Mouse (Mus musculus) cortical plate, adult 2 months (tissue): Measurements from ENCODE around the gene Cps1. TPM values are rescaled to one million over a fixed set of nuclear protein-coding genes. Genes with fewer than 3 reads are reported as not detected.

ENCODE experiments used
- H3K27ac ChIP-seq: fragments of 200-500 bp; 2 replicates; pipeline ENCODE4 v1.5.1; 2012; ENCODE audit warnings: low read length, control low read depth, inconsistent platforms; ENCODE audit not compliant: insufficient read depth
- H3K4me1 ChIP-seq: fragments of 200-500 bp; 2 replicates; pipeline ENCODE4 v1.6.1; 2011; ENCODE audit warnings: low read length; ENCODE audit not compliant: control insufficient read depth, insufficient read depth
- H3K4me3 ChIP-seq: fragments of 200-500 bp; 2 replicates; pipeline ENCODE4 v1.5.1; 2011; ENCODE audit warnings: mild to moderate bottlenecking, low read length, control low read depth; ENCODE audit not compliant: insufficient read depth
- CTCF ChIP-seq: fragments of 200-500 bp; IDR thresholded peaks from 2 replicates; pipeline ENCODE4 v1.5.1; 2011; ENCODE audit warnings: mild to moderate bottlenecking, control low read depth, low read length; ENCODE audit not compliant: insufficient read depth; ENCODE audit errors: extremely low read depth
- POLR2A ChIP-seq: fragments of 200-500 bp; IDR thresholded peaks from 2 replicates; pipeline ENCODE4 v1.6.1; 2011; ENCODE audit warnings: mild to moderate bottlenecking, low read length, control low read depth; ENCODE audit not compliant: insufficient read depth; ENCODE audit errors: extremely low read depth
- polyA plus RNA-seq: library from polyadenylated mRNA; depleted of rRNA; stranded (reverse); fragments of >200 nt; gene quantifications from 2 replicates; pipeline ENCODE4 v1.2.3, GENCODE M21; 2012; rRNA removed

Gene Cps1
- polyA plus RNA-seq: 0.17 and 0.21 TPM in 2 replicates

DNA sequence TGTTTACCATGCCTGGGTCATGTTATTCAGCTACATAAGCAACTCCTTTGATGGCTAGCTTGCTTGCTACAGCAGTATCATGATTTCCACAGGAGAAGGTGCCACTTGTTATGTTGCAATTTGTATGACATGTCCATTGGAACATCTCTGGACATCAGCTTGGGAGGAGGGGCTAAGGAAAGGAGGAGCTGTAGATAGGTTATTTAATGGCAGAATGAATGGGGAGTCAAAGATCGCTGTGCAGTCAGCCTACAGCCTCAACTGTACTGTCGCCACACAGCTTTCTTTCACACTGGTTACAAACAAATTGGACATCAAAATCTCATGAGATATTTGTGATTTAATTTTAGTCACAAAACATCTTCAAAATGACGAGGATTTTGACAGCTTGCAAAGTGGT is at the start of gene Cps1:
TSS of gene Cps1 (plus strand) at position 230 of the 400 bp plus-strand sequence.
- Histone ChIP-seq H3K27ac (no peak within 1 kb of the TSS), H3K4me1 (no peaks in the 10 kb centered on the region), H3K4me3 (no peak within 1 kb of the TSS)
- TF ChIP-seq CTCF: no peak

DNA sequence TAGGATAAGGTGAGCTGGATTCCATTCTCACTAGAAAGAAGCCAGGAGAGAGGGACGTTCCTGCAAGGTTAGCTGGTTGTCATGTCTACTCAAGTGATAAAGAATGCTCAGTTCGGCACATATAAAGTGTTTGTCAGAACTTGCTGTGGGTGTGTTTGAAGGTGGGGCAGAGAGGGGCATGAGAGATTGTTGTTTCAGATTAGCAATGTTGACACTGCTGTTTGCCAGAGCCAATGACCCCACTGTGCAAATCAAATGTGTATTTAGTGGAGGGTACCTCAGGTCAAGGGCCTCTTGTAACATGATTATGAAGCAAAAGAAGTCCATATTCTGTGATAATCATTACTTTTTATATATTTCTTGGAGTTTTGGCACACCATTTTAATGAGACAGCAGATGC is 45.1 kb upstream of the Cps1 start:
- H3K4me1 ChIP-seq: no peaks in the 10 kb centered on the region
- no peak overlapping the region for H3K27ac ChIP-seq
- H3K4me3 ChIP-seq: no peak overlapping the region
- TF ChIP-seq CTCF: no peak
- no peak for TF ChIP-seq POLR2A

DNA sequence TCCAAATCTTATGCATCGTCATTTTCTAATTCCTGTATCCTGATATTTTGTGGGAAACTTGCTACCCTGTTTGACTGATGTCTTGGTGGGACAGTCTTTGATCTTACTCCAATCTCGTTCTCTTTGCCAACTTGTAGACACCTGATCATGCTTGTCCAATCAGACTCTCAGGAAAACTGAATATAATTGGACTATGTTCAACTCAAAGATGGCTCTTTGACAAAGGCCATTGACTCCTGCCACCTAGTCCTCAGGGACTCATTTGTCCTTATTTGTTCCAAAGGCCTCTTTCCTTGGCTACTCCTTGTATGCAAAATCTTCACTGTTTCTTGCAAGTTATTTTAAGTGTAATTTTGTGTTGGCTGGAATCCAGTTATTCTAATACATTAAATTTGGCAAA is 44.2 kb upstream of the Cps1 start:
- no peaks in the 10 kb centered on the region for H3K4me1 ChIP-seq
- H3K4me3 ChIP-seq: no peak overlapping the region
- H3K27ac ChIP-seq: no peak overlapping the region
- TF ChIP-seq POLR2A (no peak), CTCF (no peak)

DNA sequence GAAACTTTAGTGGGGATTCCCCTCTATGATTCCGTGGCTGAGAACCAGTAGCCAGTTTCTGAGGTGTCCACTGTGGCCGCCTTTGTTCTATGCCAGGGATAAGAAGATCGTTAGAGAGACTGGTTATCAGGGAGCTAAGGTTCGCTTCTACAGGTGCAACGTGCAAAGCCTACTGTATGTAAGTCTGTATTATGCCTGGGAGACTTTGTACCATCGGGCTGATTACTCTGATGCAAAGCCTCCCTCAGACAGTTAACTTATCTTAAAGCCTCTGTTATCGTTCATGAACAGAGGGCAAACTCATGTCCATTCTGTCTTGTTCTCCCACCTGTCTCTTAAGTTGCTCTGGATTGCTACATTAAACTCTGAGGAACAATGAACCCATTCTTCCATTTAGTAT is 43.7 kb upstream of the Cps1 start:
- Histone ChIP-seq H3K4me3 (no peak overlapping the region), H3K4me1 (no peaks in the 10 kb centered on the region), H3K27ac (no peak overlapping the region)
- TF ChIP-seq POLR2A: no peak
- TF ChIP-seq CTCF: no peak

DNA sequence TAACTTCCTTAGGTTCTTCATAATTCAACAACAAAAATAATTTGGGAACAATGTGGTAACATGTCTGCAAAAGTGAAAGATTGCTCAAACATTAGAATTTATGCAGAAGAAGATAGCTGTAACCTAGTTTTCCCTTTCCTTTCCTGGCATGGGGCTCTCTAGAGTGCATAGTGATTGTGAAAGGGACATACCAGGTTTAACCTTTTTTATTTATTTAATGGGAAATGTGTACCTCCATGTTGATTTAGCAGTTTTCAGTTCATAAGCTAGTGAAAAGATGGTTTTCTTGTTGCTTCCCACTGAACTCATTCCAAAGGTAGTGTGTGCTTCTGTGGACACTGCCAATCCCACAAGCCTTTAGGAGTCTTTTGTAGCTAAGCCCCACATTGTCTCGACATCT is 30.4 kb upstream of the Cps1 start:
- Histone ChIP-seq H3K27ac (no peak overlapping the region), H3K4me1 (no peaks in the 10 kb centered on the region), H3K4me3 (no peak overlapping the region)
- no peak for TF ChIP-seq POLR2A
- no peak for TF ChIP-seq CTCF

DNA sequence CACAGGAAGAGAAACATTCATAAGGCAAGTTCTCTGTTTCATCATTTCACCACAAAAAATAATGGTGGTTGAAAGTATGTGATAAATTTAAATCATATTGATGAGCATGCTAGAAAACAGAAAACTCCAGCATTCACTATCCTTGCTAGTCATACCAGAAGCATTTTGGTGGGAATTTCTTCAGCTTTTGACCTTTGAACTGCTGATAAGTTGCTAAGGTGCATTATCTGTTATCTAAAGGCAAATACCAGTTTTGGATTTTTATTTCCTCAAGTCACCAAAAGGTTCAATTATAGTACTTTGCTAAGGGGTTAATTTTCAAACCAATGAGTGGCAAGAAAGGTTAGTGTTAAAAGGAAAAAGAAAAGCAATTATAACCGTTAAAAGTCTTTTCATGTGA is 23.6 kb upstream of the Cps1 start:
- no peak for TF ChIP-seq POLR2A
- H3K4me3 ChIP-seq: no peak overlapping the region
- H3K4me1 ChIP-seq: no peaks in the 10 kb centered on the region
- no peak overlapping the region for H3K27ac ChIP-seq

DNA sequence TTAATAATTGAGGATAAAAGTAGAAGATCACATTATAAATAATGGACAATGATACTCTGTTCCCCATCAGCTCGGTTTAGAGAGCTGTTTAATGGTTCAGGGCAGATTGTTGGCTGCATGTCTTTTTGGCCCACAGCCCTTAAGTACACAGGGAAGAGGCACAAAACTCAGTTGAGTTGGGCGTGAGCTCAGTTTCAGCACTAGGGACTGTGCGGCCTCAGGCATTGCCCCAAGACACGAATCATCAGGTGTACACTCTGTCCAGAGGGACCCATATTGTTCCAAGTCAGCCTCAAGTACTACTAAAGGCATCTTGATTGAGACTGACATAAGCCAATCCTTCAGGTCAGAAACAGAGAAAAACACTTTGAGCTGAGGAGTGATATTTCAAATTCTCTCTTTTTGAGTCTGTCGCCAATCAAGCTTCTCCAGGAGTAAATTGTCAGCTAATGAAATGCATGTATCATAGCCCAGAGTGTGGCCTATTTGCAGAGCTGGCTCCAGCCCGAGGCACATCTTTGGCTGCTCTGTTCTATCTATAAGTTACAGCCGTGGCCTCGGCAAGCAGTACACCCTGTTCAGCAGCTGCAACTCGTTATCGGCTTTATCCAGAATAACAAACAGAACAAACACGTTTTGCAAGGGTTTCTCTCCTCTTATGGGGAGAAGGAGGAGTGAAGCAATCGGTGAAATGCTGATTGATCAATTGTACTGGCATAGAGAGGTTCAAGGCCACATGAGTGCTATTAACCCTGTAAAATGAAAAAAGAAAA is 19.2 kb upstream of the Cps1 start:
- no peak for TF ChIP-seq POLR2A
- TF ChIP-seq CTCF: no peak
- Histone ChIP-seq H3K27ac (no peak overlapping the region), H3K4me1 (no peaks in the 10 kb centered on the region), H3K4me3 (no peak overlapping the region)

DNA sequence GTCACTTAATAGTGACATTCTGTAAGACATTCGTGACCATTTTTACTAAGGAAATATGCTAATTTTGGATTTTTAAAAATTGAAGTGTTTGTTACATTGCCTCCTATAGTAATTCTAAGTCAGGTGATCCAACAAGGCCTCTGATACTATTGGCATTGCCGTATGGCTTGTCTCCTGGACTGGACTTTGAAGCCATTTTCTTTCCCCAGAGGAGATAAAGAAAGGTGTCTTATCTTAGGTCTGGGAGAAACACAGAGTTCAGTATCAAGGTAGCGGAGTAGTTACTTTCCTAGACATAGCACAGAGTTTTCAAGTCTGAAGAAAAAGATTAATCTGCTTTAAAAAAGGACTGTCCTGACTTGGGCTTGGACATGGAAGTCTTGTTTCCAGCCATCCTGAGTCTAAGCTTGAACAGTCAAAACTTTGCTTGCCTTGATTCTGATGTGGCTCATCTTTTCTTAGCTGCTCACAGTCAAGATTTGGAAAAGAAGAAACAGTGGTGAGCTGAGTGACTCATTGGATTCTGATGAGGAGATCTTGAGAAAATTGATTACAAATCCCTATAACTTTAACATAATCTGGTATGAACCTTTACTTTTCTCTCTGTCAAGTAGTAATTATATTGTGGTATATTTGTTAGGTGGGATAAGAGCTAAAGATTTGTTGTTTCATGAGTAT is 11.1 kb upstream of the Cps1 start:
- Histone ChIP-seq H3K4me1 (no peaks in the 10 kb centered on the region), H3K27ac (no peak overlapping the region), H3K4me3 (no peak overlapping the region)
- TF ChIP-seq CTCF: no peak
- no peak for TF ChIP-seq POLR2A

DNA sequence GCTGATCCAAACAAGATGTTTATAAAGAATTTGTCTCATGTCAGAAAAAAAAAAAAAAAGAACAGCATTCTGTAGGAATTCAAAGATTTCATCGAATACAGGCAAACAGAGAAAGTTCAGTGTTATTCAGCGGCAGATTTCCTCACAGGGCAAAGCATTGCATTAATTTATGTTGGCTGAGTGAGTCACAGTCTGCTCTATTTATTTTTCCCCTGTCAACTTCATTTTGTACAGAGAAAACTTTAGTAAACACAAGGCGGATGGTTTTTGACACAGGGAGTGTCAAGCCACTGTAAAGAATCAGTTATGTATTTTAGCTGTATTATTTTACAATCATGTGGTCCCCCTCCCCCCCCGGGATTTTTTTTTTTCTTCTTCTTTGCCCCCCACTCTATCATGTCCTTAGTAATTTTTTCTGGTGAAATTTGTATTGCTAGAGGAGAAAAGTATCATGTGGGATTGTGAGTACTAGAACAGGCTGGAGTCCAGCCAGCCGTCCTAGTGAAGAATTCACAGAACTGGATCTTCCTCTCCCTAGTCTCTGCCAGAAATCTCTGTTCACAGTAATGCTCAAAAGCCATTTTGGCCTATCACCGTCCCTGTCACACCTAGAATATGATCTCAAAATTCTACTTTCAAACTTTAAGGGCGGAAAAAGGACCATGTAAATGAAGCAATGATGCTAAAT is 9.3 kb upstream of the Cps1 start:
- TF ChIP-seq POLR2A: no peak
- H3K4me3 ChIP-seq: no peak overlapping the region

DNA sequence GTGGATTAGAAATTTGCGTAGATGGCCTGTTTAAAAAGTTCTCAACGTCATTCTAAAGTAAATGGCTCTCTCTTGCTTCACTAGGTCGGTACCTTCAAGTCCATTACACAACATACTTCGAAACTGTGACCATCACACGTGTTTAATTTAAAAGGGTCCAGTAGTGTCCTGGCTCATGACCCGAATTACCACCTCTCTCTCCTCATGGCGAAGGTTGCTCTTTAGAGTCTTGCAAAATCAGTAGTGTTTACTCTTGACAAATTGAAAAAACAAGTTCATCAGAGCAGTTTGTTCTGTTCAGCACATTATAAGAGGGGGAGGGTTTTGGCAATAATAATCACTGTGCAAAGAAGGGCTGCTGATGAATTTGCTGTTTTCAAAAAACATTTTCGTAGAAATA is 6.3 kb upstream of the Cps1 start:
- Histone ChIP-seq H3K27ac (no peak overlapping the region), H3K4me3 (no peak overlapping the region), H3K4me1 (no peaks in the 10 kb centered on the region)
- TF ChIP-seq POLR2A: no peak

More for the DNA sequence above, 9.3 kb upstream of the Cps1 start:
- no peak overlapping the region for H3K27ac ChIP-seq
- H3K4me1 ChIP-seq: no peaks in the 10 kb centered on the region
